Mouse (Mus musculus): ENCODE measurements around the gene Scamp3.
A peak's percentile ranks its signal among the peaks of the same experiment; 100 is the strongest.

DNA sequence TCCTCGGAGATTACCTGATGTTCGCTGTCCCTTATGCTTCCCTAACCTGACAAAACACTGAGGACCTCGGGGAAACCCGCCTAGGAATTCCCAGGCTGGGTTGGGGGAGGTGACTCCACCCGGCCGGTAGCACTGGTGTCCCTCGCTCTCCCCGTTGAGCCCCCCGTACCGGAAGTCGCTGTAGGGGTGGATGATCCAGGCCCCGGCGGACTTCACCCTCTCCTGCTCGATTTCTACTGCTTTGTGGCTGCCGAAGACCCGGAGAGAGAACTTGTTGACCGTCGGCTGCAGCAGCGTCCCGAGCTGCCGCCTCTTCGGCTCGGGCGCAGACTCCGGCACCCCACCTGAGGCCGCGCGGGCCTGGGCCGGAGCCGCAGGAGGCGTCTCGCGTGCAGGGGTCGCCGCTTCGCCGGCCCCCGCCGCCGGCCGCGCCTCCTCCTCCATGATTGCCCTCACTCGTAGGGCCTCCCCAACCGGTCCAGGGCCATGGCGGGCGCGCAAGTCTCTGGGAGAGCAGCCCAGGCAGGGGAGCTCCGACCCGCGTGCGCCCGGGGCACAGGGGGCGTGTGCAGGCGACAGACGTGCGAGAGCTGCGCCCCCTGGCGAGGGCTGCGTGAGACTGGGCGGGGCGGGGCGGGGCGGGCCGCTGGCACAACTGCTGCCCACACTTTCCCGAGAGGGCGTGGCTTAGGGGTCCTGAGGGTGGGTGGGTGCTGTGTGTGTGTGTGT, 17.5 kb upstream of the Scamp3 start, which contains the start of gene Hcn3:
- TF ChIP-seq CTCF (IDR thresholded peaks at IDR 0.05; ENCODE audit: control insufficient read depth, insufficient read depth, low read length) = peak; percentile 38; the same call in 1 of the 2 replicates
- TF ChIP-seq POLR2A (IDR thresholded peaks at IDR 0.05; ENCODE audit: borderline replicate concordance, control insufficient read depth, low read depth, low read length) = no peak
